Mouse (Mus musculus): Measurements from ENCODE around the gene Sdad1. TPM values are rescaled to one million over a fixed set of nuclear protein-coding genes. Genes with fewer than 3 reads are reported as not detected.
A peak's percentile ranks its signal among the peaks of the same experiment; 100 is the strongest.

Gene Sdad1
- polyA plus RNA-seq, 1 experiment from 2014 or later = 38.8 TPM

- Histone ChIP-seq H3K4me3 (replicated peaks; ENCODE audit: low read depth, low read length) (no peak overlapping the region), H3K9me3 (ENCODE audit: control insufficient read depth, low read length) (no peaks in the 10 kb centered on the region), H3K4me2 (ENCODE audit: low read length) (peak overlapping the region; percentile 16), H3K36me3 (ENCODE audit: control insufficient read depth, insufficient read depth, low read length) (no peaks in the 10 kb centered on the region), H3K9ac (replicated peaks; ENCODE audit: low read length) (no peak overlapping the region), H3K4me1 (ENCODE audit: control insufficient read depth, insufficient read depth, low read length) (no peaks in the 10 kb centered on the region), H3K27ac (replicated peaks; ENCODE audit: low read depth, low read length) (no peak overlapping the region), H3K27me3 (ENCODE audit: control insufficient read depth, insufficient read depth, low read length) (no peaks in the 10 kb centered on the region)
- DNase-seq (peak; percentile 90), ATAC-seq (ENCODE audit: low FRiP score, low TSS enrichment) (peak; percentile 57)
- 38% methylated on average over 29 of the region's 29 CpGs for WGBS
These were observed 70.7 kb downstream of the Sdad1 start for GRCm38 (mm10) chr5:92239333-92240232.

- DNase-seq (no peak), ATAC-seq (ENCODE audit: low FRiP score, low TSS enrichment) (no peak)
- no peaks in the 10 kb centered on the region for H3K4me1 ChIP-seq (ENCODE audit: control insufficient read depth, insufficient read depth, low read length)
- no peaks in the 10 kb centered on the region for H3K36me3 ChIP-seq (ENCODE audit: control insufficient read depth, insufficient read depth, low read length)
- no peak overlapping the region for H3K9ac ChIP-seq (replicated peaks; ENCODE audit: low read length)
- H3K27ac ChIP-seq (replicated peaks; ENCODE audit: low read depth, low read length) = no peak overlapping the region
- H3K9me3 ChIP-seq (ENCODE audit: control insufficient read depth, low read length) = no peaks in the 10 kb centered on the region
- WGBS = 80% methylated on average over 5 of the region's 5 CpGs
- no peak overlapping the region for H3K4me2 ChIP-seq (ENCODE audit: low read length)
- no peak overlapping the region for H3K4me3 ChIP-seq (replicated peaks; ENCODE audit: low read depth, low read length)
- H3K27me3 ChIP-seq (ENCODE audit: control insufficient read depth, insufficient read depth, low read length) = no peaks in the 10 kb centered on the region
These were observed 75.2 kb downstream of the Sdad1 start for GRCm38 (mm10) chr5:92234939-92235557.

Other genes starting within 250 kb of the Sdad1 start
- gene G3bp2, start 226.8 kb downstream of the Sdad1 start, polyA plus RNA-seq (2014; fragmentation: Nextera tagmentation; extraction: Ambion mirVana) = 377 and 407 TPM in 2 replicates
- 32.9 and 34.4 TPM in 2 replicates for gene Uso1, start 172.5 kb downstream of the Sdad1 start, polyA plus RNA-seq (2014; fragmentation: Nextera tagmentation; extraction: Ambion mirVana)
- gene U90926, start 95.1 kb downstream of the Sdad1 start, polyA plus RNA-seq (2014; fragmentation: Nextera tagmentation; extraction: Ambion mirVana) = not detected in 2 replicates
- gene Ppef2, start 54.2 kb downstream of the Sdad1 start, polyA plus RNA-seq (2014; fragmentation: Nextera tagmentation; extraction: Ambion mirVana) = 0.43 and 0.49 TPM in 2 replicates
- 15.2 and 17.4 TPM in 2 replicates for gene Naaa, start 32.3 kb downstream of the Sdad1 start, polyA plus RNA-seq (2014; fragmentation: Nextera tagmentation; extraction: Ambion mirVana)
- gene Cxcl9, start 17.6 kb upstream of the Sdad1 start, polyA plus RNA-seq (2014; fragmentation: Nextera tagmentation; extraction: Ambion mirVana) = not detected in 2 replicates
- gene Art3, start 21.3 kb upstream of the Sdad1 start, polyA plus RNA-seq (2014; fragmentation: Nextera tagmentation; extraction: Ambion mirVana) = 3.7 and 6.1 TPM in 2 replicates
- 3.5 TPM in 1 of 2 replicates, not detected in the other for gene Cxcl10, start 38.4 kb upstream of the Sdad1 start, polyA plus RNA-seq (2014; fragmentation: Nextera tagmentation; extraction: Ambion mirVana)
- 58.2 and 61.4 TPM in 2 replicates for gene Nup54, start 124.7 kb upstream of the Sdad1 start, polyA plus RNA-seq (2014; fragmentation: Nextera tagmentation; extraction: Ambion mirVana)
- gene Scarb2, start 196.4 kb upstream of the Sdad1 start, polyA plus RNA-seq (2014; fragmentation: Nextera tagmentation; extraction: Ambion mirVana) = 21.0 and 28.2 TPM in 2 replicates
- 0.34 and 0.85 TPM in 2 replicates for gene Fam47e, start 244.6 kb upstream of the Sdad1 start, polyA plus RNA-seq (2014; fragmentation: Nextera tagmentation; extraction: Ambion mirVana)

All from midbrain, embryonic 14.5 days (tissue).